In the genomic region with DNA sequence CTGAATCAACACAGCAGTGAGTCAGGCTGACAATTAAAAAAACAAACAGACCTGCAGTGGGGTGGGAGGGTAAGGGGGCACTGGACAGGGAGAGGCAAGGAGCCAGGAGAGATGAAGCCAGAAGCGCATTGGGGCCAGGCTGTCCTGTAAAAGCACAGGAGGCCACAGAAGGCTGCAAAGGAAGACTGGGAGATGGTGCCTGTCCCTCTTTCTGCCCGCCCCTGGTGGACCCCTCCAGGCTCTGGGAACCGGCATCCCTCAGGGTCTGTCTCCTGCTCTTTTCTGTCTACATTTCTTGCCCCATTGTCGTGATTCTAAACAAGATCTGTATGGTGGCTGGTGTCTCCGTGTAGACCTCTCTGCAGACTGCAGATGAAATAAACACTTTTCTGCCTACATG, we compare ENCODE assay signal across 20 mouse cellular contexts.
"Had no signal": no experiment of that assay in that cellular context is flagged by ENCODE, and none has a peak within 500 bp of the region (broad histone marks: within the 10 kb centered on the region; RNA-seq: fewer than 3 reads in every experiment).

No protein-coding gene starts in this region.

- DNase-seq: gastrocnemius, postnatal 25 days; heart, postnatal 10 days; heart, postnatal 4 days; kidney, adult 18-20 months; kidney, adult 8-10 months; kidney, postnatal 10 days; kidney, postnatal 25 days; kidney, postnatal 4 days; liver; liver, embryonic 13.5 days had no signal

- H3K9me3 ChIP-seq: heart, embryonic 12.5 days; hindbrain, embryonic 10.5 days; hindbrain, embryonic 12.5 days; intestine, embryonic 15.5 days; limb, embryonic 10.5 days; limb, embryonic 12.5 days; liver, embryonic 13.5 days had no signal

- H3K4me1 ChIP-seq: hindbrain, embryonic 10.5 days; hindbrain, embryonic 12.5 days; intestine, embryonic 15.5 days; limb, embryonic 10.5 days; limb, embryonic 12.5 days had no signal

- H3K27me3 ChIP-seq: heart, embryonic 12.5 days; hindbrain, embryonic 12.5 days; intestine, embryonic 15.5 days; limb, embryonic 12.5 days; liver, embryonic 13.5 days had no signal

- H3K36me3 ChIP-seq: heart, embryonic 12.5 days; hindbrain, embryonic 10.5 days; hindbrain, embryonic 12.5 days; intestine, embryonic 15.5 days; limb, embryonic 10.5 days; limb, embryonic 12.5 days; liver, embryonic 13.5 days had no signal

- H3K27ac ChIP-seq: hindbrain, embryonic 10.5 days; hindbrain, embryonic 12.5 days; hindbrain, embryonic 14.5 days; intestine, embryonic 15.5 days; layer of hippocampus, adult 2 months; left cerebral cortex, adult 2 months; limb, embryonic 10.5 days; limb, embryonic 12.5 days; liver, embryonic 13.5 days had no signal

- H3K4me2 ChIP-seq: heart, embryonic 12.5 days; hindbrain, embryonic 12.5 days; hindbrain, embryonic 14.5 days; intestine, embryonic 15.5 days; limb, embryonic 12.5 days; liver, embryonic 11.5 days; liver, embryonic 13.5 days had no signal

- H3K4me3 ChIP-seq: heart, embryonic 12.5 days; hindbrain, embryonic 10.5 days; hindbrain, embryonic 12.5 days; intestine, embryonic 15.5 days; layer of hippocampus, adult 2 months; left cerebral cortex, adult 2 months; limb, embryonic 10.5 days; limb, embryonic 12.5 days; liver, embryonic 13.5 days had no signal

- H3K9ac ChIP-seq: heart, embryonic 12.5 days; hindbrain, embryonic 12.5 days; hindbrain, embryonic 14.5 days; intestine, embryonic 15.5 days; limb, embryonic 12.5 days; liver, embryonic 13.5 days had no signal
